Mouse (Mus musculus) embryo, embryonic 10.5 days (tissue): ENCODE measurements around the gene Gps1.
"Not testable (repeated sequence)": the region's sequence is repeated elsewhere in the genome, so short reads cannot be mapped to it uniquely, and the experiment has no call there.

Experiments used
- DNase-seq: peaks from one replicate; pipeline ENCODE4 v3.0.0-alpha.2; 2015; ENCODE audit warnings: low spot score

The Gps1 gene

DNA sequence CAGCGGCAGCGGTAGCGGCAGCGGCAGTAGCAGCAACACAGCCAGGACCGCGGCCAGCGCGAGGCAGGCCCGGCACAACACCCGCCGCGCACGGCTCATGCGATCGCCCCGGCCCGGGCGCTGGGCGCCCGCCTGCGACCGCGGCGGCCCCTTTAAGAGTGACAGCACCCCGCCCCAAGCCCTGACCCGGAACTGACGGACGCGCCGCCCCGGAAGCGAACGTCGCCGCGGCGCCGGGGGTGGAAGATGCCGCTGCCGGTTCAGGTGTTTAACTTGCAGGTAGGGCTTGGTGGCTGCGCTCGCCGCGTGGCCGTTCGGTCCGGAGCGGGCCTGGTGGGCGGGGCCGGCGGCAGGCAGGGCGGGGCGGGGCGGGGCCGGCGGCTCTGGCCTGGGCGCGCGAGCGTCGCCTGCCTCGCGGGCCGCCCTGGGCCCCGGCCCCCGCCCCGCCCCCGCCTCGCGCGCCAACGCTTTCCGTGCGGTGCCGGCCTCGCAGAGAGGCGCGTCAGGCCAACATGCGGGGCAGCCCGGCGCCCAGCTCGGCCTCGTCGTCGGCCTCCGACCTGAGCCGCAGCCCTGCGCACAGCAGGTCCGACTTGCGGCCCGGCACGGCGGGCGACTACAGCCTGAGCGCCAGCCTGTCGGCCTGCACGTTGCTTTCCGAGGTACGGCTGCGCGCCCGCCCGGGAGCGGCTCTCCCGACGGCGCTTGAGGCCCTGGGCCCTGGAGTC lies at the start of gene Gps1, which contains the start of gene Rfng:
TSS of gene Gps1 (plus strand) at position 209 of the 728 bp plus-strand sequence.
TSS of gene Rfng (minus strand) at position 144 of the 728 bp plus-strand sequence.
- DNase-seq: peak; percentile 86

DNA sequence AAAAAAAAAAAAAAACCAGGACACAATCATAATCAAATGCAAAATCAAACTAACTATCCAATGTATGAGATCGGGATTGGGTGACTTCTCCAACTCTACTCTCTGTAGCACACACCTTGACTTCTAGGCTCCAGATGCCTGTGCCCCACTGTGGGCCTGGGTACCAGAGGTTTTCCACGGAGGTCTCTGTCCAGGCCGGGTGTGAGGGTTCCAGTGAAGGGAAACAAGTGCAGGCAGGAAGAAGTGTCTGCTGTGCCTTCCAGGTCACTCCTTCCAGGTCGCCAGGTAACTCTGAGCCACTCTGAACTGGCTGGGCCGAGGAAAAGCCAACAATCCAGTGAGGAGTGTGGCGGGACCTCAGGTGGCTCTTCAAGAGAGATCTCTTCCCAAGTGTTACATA lies 47.6 kb upstream of the Gps1 start:
- no peak for DNase-seq

DNA sequence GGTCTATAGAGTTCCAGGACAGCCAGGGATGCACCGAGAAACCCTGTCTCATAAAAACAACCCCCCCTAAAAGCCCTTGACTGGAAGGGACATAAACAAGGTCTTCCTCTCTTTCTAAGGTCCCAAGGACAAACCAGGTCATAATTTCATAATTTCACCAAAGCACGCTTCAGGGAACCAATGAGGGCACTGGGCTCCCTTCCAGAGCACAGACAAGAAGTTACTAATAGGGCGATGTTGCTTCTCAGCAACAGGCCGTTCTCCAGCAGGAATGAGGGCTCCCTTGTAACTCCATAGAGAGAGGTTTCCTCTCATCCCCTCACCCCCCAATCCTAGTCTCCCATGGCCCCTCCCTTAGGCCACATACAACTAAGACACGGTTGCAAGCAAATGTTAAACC lies 43.1 kb upstream of the Gps1 start:
- DNase-seq: no peak

DNA sequence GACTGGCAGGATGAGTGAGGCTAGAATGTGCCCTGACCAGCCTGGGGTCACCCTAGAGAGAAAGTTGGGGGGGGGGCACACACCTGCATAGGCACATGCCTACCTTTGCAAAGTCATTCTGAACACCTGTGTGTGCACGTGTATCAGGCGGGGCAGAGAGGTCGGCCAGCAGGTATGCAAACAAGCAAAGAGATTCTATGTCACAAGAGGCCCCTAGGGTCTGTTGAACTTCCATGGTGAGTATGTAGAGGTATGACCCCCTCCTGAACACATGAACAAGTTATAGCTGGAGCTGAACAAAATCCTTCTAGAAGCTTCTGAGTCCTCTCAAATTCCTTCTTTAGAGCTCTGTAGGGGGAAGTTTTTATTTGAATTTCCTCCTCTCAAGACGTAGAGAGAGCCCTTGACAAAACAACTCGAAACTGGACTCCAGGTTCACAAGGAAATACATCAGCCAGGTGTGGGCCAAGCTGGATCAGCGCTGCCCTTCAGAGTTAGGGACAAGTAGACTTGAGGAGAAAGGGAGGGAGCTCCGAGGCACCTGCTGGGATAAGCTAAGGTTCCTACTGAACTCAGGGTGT lies 39.9 kb upstream of the Gps1 start:
- no peak for DNase-seq

DNA sequence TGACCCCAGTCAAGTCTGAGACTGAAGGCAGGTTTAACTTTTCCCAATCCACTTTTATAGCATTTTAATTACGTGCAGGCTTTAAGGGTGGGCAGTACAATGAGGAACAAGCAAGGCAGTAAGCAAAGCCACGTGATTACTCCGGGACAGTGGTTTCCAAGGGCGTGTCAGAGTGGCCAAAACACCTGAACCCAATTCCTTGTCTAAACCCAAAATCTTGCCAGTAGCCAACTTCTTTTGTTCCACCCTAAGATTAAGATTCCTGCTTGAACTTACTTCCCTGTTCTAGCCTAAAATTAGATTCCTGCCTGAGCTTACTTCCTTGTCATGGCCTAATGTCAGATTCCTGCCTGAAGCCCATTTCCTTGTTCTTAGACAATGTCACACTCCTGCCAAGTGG lies 36.1 kb upstream of the Gps1 start:
- DNase-seq: no peak

DNA sequence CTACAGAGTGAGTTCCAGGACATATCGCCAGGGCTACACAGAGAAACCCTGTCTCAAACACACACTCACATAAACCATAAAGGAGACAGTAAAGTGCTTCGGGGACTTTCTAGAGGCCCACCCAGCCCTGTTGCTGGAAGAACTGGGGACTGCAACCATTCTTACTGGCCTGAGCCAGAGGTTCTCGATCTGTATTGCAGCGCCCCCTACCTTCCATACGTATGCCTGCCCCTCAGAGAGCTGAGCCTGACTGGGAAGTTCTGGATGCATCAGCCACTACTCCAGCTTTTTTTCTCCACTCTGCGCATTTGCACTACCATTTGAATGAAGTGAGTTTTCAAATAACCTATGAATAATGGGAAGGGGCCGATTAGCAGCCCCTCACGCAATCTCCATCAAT lies 34.6 kb upstream of the Gps1 start:
- peak; percentile 18 for DNase-seq

DNA sequence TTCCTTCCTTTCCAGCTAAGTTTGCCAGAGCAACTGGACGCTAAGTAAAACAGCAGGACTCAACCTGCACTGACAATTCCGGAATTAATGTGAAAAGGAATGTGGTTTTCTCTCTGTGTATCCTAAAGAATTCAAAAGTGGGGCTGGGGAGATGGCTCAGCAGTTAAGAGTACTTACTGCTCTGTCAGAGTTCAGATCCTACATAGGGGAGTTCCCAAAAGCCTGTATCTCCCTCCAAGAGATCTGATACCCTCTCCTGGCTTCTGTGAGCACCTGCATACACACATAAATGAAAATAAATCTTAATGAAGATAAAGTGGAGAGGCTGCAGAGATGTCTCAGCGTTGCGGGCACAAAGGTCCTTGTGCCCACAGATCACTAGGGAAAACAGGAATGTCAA lies 32.5 kb upstream of the Gps1 start:
- no peak for DNase-seq

DNA sequence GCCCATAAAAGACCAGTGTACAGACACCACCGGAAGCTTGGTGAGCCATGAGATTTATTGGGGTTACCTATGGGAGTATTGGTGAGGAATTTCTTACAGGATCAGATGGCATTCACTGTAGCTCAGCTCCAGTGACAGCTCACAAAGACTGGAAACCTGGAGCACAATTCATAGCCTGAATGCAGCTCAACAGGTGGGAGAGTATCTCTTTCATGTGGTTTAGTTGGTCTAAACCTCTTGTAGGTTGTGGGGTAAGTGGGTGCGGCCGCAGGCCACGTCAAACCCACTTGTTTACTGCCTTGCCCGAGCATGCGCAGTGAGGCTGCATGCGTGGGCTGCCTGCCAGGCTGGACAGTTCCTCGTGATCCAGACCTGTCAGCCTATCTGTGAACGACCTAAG lies 23.8 kb upstream of the Gps1 start:
- no peak for DNase-seq

DNA sequence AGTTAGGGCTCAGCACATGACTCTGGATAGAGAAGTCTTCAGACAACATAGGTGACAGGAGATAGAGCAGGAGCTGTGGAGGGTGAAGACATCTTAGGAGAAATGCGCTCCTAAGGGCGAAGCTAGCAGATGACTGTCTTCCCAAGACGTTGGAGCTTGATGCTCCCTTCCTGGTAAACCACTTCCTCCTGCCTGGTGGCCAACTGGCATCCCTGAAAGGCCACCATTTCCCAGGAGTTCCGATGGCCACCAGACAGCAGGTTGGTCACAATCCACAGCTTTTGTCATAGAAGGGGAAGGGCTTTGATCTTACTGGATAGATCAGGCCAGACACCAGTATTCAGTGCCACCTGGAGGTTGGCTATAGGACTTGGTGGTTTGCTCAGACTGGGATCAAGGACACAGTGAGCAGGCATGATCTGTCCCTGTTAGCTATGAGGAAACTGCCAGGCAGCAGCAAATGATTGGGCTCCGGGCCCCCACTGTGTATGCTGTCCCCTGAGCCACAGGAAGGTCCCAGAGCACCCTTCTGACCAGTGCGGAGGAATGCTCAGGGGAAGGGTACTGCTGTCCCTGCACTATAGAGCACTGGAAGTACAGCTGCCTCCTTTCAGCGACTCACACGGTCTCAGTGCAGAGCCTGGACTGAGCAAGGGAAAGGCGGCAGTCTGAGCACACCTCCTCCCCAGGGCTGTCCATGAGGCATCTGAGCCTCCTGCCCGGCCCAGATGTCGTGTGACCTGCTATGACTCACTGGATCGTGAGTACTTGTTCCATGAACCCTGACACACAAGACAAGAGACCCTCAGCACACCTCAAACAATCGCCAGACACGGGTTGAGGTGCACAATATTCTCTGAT lies 22.0 kb upstream of the Gps1 start:
- no peak for DNase-seq

DNA sequence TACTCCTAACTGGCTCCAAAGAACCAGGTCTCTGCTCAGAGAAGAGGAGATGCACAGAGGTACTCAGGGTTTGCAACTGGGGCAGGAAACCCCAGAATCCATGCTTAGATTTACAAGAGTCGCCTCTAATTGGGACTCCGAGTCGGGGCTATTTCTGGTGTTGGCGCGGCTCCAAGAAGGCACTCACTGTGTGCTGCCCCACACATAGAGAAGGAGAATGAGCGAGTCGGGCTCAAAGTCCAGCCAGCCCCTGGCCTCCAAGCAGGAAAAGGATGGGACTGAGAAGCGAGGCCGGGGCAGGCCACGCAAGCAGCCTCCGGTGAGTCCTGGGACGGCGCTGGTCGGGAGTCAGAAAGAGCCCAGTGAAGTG lies 21.4 kb upstream of the Gps1 start, which contains the start of gene Hmga1b:
TSS of gene Hmga1b (plus strand) at position 123 of the 370 bp plus-strand sequence.
- DNase-seq: not testable (repeated sequence)

DNA sequence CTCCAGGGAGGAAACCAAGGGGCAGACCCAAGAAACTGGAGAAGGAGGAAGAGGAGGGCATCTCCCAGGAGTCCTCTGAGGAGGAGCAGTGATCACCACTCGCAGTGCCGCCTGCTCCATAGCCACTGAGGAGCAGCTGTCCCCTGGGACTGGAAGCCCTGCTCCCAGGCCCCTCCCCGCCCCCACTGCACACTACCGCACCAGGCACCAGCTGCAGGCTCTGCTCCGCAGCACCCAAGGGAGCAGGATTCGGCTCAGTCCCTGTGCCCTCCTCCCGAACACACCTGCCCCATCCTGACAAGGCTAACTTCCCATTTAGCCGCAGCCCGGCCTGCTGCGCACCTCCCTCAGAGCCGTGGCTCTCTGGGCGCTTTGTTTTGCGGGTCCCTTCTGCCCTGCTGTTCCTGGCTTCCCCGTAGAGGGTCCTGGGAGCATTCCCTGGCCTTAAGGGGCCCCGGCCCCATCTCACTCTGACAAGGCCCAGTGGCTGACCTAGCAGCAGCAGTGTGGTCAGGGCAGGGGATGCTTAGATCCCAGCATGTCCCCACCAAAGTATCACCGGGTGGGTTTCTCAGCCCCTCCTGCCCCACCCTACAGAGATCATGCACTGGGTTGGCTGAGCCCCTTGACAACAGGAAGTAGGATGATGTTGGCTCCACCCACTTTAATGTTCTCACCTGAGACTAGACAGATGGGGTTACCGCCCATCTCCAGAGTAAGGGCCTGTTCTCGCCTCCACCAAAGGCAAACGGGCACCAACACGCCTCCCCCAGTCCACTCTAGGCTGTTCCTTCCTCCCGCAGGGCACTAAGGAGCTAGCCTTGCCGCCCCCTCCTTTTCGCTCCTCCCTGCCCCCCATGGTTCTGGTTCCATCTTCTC lies 20.7 kb upstream of the Gps1 start:
- DNase-seq: not testable (repeated sequence)

DNA sequence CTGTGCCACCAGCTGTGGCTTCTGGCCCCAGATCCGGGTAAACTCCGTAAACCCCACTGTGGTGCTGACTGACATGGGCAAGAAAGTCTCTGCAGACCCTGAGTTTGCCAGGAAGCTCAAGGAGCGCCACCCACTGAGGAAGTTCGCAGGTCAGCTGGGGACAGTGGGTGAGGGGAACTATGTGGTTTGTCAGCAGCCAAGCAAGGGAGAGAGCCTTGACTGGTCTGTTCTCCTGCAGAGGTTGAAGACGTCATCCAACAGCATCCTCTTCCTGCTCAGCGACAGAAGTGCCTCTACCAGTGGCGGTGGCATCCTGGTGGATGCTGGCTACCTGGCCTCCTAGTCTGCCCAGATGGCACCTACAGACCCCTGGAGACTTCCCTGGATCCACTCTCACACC lies 17.0 kb upstream of the Gps1 start:
- not testable (repeated sequence) for DNase-seq

DNA sequence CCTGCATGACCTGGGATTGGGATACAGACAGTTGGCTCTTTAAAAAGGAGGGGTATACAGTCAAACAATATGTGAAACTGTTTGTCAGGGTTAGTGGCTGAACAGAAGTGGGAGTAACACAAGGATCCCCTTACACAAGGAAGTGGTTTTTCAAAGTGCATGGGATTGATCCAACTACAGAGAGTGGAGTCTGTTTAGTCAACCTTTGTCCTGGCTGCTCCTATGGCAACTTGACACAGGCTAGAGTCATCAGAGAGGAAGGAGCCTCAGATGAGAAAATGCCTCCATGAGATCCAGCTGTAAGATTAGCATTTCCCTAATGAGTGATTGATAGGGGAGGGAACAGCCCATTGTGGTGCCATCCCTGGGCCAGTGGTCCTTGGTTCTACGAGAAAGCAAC lies 15.9 kb upstream of the Gps1 start:
- DNase-seq: no peak

DNA sequence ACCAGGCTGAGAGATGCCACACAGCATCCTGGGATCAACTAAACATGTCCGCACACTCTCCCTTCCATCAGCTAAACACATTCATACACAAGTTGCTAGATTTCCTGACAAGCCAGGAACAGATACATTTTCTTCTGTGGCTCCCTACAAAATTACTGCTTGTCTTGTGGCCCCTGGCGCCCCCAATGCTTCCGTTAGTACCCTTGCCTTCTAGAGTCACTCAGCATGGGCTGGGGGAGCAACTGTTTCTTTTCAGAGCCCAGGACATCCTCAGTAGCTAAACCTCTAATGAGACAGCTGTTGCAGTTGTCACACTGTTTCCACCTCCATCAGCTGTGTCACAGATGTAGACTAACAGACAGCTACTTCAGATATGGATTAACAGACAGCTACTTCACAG lies 11.3 kb upstream of the Gps1 start:
- DNase-seq: no peak

DNA sequence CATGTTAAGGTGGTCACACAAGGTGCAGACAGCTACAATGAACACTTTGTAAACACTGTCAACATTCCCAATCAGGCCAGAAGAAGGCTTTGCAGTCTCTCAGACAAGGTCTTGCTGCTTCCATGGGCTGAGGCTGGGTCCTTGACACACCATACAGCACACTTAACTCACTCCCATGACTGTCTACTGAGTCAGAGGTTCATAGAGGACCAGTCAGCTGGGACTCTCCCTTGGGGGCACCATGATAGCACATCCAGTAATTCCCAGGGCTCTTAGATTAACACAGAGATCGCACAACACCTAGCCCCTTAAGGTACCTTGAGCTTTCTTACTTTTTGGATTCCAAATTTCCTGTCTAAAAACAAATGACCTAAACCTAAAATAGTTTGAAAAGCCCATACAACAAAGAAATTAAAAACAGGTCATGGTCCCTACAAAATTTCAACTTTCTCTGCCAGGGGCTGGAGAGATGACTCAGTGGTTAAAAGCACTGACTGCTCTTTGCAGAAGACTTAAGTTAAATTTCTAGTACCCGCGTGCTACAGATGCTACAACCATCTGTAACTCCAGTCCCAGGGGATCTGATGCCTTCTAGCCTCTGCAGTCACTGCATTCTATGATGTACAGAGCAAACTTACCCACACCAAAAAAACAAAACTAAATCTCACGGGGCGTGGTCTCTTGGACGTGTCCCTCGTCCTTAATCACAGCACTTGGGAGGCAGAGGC lies 10.4 kb upstream of the Gps1 start:
- no peak for DNase-seq

DNA sequence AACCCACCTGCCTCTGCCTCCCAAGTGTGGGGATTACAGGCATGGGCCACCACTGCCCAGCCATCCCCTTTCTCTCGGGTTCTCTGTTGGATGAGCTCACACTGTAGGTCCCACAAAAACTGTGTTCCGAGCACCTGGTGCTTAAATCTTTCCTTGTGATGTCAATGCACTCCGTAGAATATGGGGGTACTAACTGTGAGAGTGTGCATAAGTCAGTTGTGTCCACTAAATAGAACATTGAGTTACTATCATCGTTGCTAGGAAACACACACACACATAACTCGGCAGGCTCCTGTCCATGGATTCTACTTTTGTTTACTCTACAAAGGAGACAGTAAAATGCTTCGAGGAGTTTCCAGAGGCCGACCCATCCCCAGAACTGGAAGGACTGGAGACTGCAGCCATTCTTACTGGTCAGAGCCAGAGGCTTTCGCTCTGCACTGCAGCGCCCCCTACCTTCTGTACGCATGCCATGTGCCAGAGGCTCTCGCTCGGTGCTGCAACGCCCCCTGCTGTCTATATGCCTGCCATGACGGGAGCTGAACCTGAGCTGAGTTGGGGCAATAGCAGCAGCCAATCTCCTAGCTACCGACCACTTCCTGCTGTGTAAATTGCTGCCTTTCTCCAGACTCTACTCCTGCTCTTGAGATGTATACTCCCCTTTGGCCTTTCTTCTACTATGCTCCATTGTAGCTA lies 8.2 kb upstream of the Gps1 start:
- DNase-seq: peak; percentile 96

DNA sequence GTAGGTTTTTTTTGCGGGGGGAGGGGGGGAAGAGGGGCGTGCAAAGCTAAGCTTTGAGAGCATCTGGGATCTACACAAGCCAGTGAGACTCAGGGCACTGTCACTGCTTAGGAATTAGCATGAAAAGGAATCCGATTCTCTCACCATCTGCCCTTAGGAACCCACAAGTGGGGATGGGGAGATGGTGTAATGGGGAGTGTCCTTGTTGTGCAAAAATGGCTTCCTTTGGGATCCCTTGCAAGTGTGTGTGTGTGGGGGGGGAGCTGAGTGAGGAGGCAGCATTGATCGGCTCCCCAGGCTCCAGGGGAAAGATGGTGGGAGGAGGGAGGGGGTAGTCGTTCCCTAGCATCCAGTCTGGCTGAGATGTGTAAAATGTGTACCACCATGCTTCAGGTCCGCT lies 6.9 kb upstream of the Gps1 start:
- DNase-seq: no peak

DNA sequence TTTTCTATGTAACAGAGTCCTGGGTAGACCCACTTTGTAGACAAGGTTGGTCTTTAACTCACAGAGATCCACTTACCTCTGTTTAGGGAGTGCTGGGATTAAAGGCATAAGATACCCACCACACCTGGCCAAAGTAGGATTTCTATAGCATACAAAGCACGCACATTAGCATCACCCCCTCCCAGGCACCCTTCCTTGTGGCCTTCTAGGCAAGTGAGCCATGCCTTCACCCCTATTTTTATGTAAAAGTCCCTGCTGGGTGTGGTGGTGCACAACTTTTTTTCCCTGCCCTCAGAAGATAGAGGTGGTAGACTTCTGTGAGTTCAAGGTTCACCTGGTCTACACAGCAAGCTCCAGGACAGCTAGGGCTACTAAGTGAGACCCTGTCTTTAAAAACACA lies 4.2 kb upstream of the Gps1 start:
- DNase-seq: no peak

DNA sequence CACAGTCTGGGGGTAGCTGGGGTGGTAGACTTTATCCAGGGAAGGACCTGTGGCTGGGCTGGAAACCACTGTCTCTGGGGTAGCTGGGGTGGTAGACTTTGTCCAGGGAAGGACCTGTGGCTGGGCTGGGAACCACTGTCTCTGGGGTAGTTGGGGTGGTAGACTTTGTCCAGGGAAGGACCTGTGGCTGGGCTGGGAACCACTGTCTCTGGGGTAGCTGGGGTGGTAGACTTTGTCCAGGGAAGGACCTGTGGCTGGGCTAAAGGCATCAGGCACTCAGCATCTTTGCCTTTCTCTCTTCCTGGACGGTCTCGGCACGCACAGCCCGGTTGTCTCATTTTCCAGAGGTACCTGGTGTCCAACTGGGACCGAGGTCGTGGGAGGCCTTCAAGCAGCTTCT lies 2.7 kb upstream of the Gps1 start:
- DNase-seq: not testable (repeated sequence)

DNA sequence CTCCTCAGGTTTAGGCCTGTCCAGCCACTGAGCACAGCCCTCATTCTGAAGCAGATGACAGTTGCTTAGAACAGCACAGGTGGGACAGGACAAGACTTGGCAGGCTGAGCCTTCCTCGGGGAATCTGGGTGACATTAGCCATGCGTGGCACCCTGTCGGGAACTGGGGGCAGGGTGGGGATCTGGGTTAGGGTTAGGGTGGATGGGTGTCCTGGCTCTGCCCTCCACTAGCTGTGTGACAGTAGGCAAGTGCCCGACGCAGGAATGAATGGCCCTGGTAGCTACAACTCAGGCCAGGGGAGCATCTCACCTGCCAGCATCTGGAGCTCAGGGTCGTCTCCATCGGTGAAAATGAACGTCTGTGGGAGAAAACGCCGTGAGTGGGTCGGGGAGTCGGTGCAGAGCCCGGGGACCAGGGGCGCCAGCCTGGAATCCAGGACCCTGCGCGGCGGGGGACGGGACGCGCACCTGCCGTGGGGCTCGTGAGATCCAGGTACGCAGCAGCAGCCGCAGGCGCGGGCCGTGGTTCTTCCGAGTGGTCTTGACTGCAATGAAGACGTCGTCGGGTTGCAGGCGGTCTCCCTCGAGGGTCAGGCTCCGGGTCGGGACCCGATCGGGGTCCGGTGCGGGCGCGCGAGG lies 527 bp upstream of the Gps1 start:
- DNase-seq: no peak
